Mouse (Mus musculus) small intestine, adult 2 months (tissue): ENCODE measurements around the gene Olfr1066. TPM values are rescaled to one million over a fixed set of nuclear protein-coding genes. Genes with fewer than 3 reads are reported as not detected.
"Not testable (repeated sequence)": the region's sequence is repeated elsewhere in the genome, so short reads cannot be mapped to it uniquely, and the experiment has no call there.

Source experiments
- H3K27ac ChIP-seq: fragments of 200-500 bp; 2 replicates; pipeline ENCODE4 v1.5.1; 2012; ENCODE audit warnings: low read depth, low read length, control low read depth, inconsistent platforms; ENCODE audit not compliant: insufficient read depth
- H3K27me3 ChIP-seq: fragments of 200-500 bp; 2 replicates; pipeline ENCODE4 v1.6.1; 2012; ENCODE audit warnings: mild to moderate bottlenecking, moderate library complexity, low read length, inconsistent platforms; ENCODE audit not compliant: control insufficient read depth, insufficient read depth
- H3K36me3 ChIP-seq: fragments of 200-500 bp; 2 replicates; pipeline ENCODE4 v1.6.1; 2012; ENCODE audit warnings: mild to moderate bottlenecking, low read length, control low read depth, inconsistent platforms; ENCODE audit not compliant: control insufficient read depth, insufficient read depth
- H3K4me1 ChIP-seq: fragments of 200-500 bp; 2 replicates; pipeline ENCODE4 v1.6.1; 2012; ENCODE audit warnings: low read length, inconsistent platforms, mixed read lengths; ENCODE audit not compliant: control insufficient read depth, insufficient read depth, insufficient read length
- H3K4me3 ChIP-seq: fragments of 200-500 bp; 2 replicates; pipeline ENCODE4 v1.5.1; 2012; ENCODE audit warnings: low read depth, mild to moderate bottlenecking, control low read depth, inconsistent platforms, low read length, moderate library complexity
- CTCF ChIP-seq: fragments of 200-500 bp; IDR thresholded peaks from 2 replicates; pipeline ENCODE4 v1.5.1; 2012; ENCODE audit warnings: low read depth, mild to moderate bottlenecking, control low read depth, inconsistent platforms, low read length, moderate library complexity, mixed read lengths; ENCODE audit not compliant: insufficient replicate concordance, insufficient read length; ENCODE audit errors: extremely low read depth
- POLR2A ChIP-seq: fragments of 200-500 bp; IDR thresholded peaks from 2 replicates; pipeline ENCODE4 v1.6.1; 2012; ENCODE audit warnings: low read depth, mild to moderate bottlenecking, control low read depth, inconsistent platforms, low read length, moderate library complexity
- WGBS: fragments of 180-500 bp; shearing (Covaris S2); methylation state at CpG from one replicate; pipeline ENCODE4 v1.1.7; 2018; 5-methylcytosine and 5-hydroxymethylcytosine counted together
- polyA plus RNA-seq: library from polyadenylated mRNA; depleted of rRNA; stranded (reverse); fragments of >200 nt; gene quantifications from 2 replicates; pipeline ENCODE4 v1.2.3, GENCODE M21; 2012; rRNA removed

The Olfr1066 gene
- polyA plus RNA-seq: not detected in 2 replicates

DNA sequence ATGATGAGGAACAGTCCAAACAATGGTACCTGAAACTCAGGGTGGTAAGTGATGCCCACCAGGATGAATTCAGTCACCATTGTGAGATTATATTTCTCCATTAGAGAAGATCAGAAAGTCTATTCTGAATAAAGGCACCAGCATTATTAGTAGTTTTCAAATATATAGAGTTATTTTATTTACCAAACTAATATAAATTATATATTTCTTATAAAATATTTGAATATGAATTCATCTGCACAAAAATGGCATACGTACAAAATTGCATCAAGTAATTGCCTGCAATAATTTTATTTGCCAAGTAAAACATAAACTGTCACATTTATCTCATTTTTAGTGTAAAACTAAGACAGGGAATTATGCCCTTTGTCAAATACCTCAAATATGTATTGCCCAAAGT is at the start of gene Olfr1066:
Olfr1066 (minus strand) TSS at position 101 of the 400 bp plus-strand sequence.
- Histone ChIP-seq H3K27ac (no peak within 1 kb of the TSS), H3K27me3 (no peaks in the 10 kb centered on the region), H3K4me3 (no peak within 1 kb of the TSS), H3K4me1 (no peaks in the 10 kb centered on the region), H3K36me3 (no peaks in the 10 kb centered on the region)
- TF ChIP-seq POLR2A: no peak
- no peak for TF ChIP-seq CTCF
- 86% methylated on average over 1 of the region's 1 CpGs for WGBS

GRCm38 (mm10) chr2:86487286-86487685 is 31.2 kb upstream of the Olfr1066 start, which contains the start of gene Olfr228:
Gene Olfr228, minus strand, starts transcription at chr2:86487386.
- H3K27me3 ChIP-seq: no peaks in the 10 kb centered on the region
- H3K4me1 ChIP-seq: no peaks in the 10 kb centered on the region
- no peak within 1 kb of the TSS for H3K27ac ChIP-seq
- no peak within 1 kb of the TSS for H3K4me3 ChIP-seq
- TF ChIP-seq POLR2A (no peak), CTCF (no peak)
- H3K36me3 ChIP-seq: no peaks in the 10 kb centered on the region
- 21% methylated on average over 1 of the region's 1 CpGs for WGBS

DNA sequence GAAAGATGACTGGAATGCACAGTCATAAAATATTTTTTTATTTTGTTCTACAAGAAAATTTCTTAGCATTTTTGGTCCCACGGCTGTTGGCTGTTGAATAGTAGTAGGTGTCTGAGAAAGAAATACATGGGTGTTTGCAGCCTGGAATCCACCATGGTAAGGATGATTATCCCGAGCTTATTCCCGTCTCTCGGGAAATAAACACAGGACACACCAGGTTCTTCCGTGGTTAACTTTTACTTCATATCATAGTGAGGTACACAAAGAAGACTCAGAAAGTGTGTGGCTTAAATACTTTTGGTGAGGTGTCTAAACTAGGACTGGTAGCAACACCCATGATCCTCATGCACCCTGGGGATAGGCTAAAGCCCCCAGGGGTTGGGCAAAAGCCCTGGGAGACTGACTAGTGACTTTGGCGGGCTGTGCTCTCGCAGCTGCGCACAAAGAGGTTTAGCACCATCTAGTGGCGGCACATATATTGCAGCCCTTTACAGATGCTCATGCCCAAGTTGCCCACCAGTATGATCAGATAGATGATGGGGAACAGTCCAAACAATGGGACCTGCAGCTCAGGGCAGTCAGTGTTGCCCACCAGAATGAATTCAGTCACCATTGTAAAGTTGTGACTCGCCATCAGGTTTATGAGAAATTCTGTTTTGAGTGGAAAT is 8.5 kb upstream of the Olfr1066 start:
- H3K27me3 ChIP-seq: no peaks in the 10 kb centered on the region
- H3K4me1 ChIP-seq: no peaks in the 10 kb centered on the region
- H3K27ac ChIP-seq: no peak overlapping the region
- no peaks in the 10 kb centered on the region for H3K36me3 ChIP-seq
- no peak overlapping the region for H3K4me3 ChIP-seq
- no peak for TF ChIP-seq POLR2A
- peak; percentile 47; the same call in 1 of the 2 replicates for TF ChIP-seq CTCF
- 27% methylated on average over 10 of the region's 10 CpGs for WGBS

GRCm38 (mm10) chr2:86460434-86460833 is 4.4 kb upstream of the Olfr1066 start:
- WGBS: 61% methylated on average over 1 of the region's 1 CpGs
- no peak for TF ChIP-seq POLR2A
- no peak for TF ChIP-seq CTCF
- Histone ChIP-seq H3K27me3 (no peaks in the 10 kb centered on the region), H3K4me1 (no peaks in the 10 kb centered on the region), H3K36me3 (no peaks in the 10 kb centered on the region), H3K4me3 (no peak overlapping the region), H3K27ac (no peak overlapping the region)

DNA sequence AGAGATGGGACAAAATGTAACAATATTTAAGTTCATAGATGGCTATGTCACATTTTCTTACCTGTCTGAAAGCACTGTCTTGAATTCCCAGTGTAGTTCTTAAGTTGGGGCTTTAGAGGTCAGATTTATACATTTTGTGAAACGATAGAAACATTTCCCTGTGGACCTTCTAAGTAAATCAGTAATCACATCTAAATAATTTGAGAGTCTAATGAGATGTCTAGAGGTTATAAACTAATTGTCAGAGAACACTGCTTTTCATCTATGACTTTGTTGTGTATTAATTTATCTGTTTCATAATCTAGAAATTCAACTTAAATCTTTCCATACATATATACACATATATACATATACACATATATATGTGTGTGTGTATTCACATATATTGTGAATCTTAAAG is 5.6 kb downstream of the Olfr1066 start, which contains the start of gene Olfr1065:
Olfr1065 (minus strand) TSS at position 101 of the 400 bp plus-strand sequence.
- H3K27ac ChIP-seq, H3K36me3 ChIP-seq, H3K27me3 ChIP-seq, H3K4me3 ChIP-seq, H3K4me1 ChIP-seq: not testable (repeated sequence)
- WGBS: 75% methylated on average over 1 of the region's 1 CpGs

GRCm38 (mm10) chr2:86442101-86442500 is 14.0 kb downstream of the Olfr1066 start:
- H3K27me3 ChIP-seq, H3K4me3 ChIP-seq, H3K27ac ChIP-seq, H3K4me1 ChIP-seq, H3K36me3 ChIP-seq: not testable (repeated sequence)
- 65% methylated on average over 1 of the region's 1 CpGs for WGBS

- WGBS: 85% methylated on average over 8 of the region's 8 CpGs
- H3K27ac ChIP-seq, H3K36me3 ChIP-seq, H3K4me1 ChIP-seq, H3K27me3 ChIP-seq, H3K4me3 ChIP-seq: not testable (repeated sequence)
Measured at GRCm38 (mm10) chr2:86428511-86428910, 27.6 kb downstream of the Olfr1066 start.

- H3K4me1 ChIP-seq: not testable (repeated sequence)
Measured at GRCm38 (mm10) chr2:86426649-86427048, 29.4 kb downstream of the Olfr1066 start, which contains the start of gene Olfr1062. Gene Olfr1062, minus strand, starts transcription at chr2:86426749.

More at GRCm38 (mm10) chr2:86426649-86427048, 29.4 kb downstream of the Olfr1066 start, which contains the start of gene Olfr1062:
- not testable (repeated sequence) for H3K27me3 ChIP-seq, H3K4me3 ChIP-seq, H3K27ac ChIP-seq, H3K36me3 ChIP-seq
